Mouse (Mus musculus): ENCODE measurements around the gene Hs3st6. TPM values are rescaled to one million over a fixed set of nuclear protein-coding genes. Genes with fewer than 3 reads are reported as not detected.

The Hs3st6 gene
- polyA plus RNA-seq, 1 experiment from 2014 or later, result 4.3 TPM

GRCm38 (mm10) chr17:24765016-24765905 is 12.5 kb downstream of the Hs3st6 start:
- H3K36me3 ChIP-seq (replicated peaks; ENCODE audit: control insufficient read depth, insufficient read depth, low read depth, low read length), result no peaks in the 10 kb centered on the region
- no peak overlapping the region; the same call in 1 of the 2 replicates for H3K4me2 ChIP-seq (ENCODE audit: low read depth, low read length)
- peak overlapping the region; percentile 39 for H3K9ac ChIP-seq (replicated peaks; ENCODE audit: low read length)
- no peak overlapping the region for H3K4me3 ChIP-seq (ENCODE audit: low read depth, low read length)
- ATAC-seq (replicated peaks; ENCODE audit: insufficient number of reproducible peaks, low FRiP score, low TSS enrichment, low read depth) (peak; percentile 56; the same call in 1 of the 2 replicates), DNase-seq (ENCODE audit: low spot score) (peak; percentile 55)
- 37% methylated on average over 22 of the region's 22 CpGs for WGBS
- H3K27me3 ChIP-seq (ENCODE audit: control insufficient read depth, insufficient read depth, low read length), result no peaks in the 10 kb centered on the region
- peaks cover 3% of the 10 kb centered on the region for H3K4me1 ChIP-seq (ENCODE audit: control insufficient read depth, insufficient read depth, low read length)
- no peaks in the 10 kb centered on the region for H3K9me3 ChIP-seq (replicated peaks; ENCODE audit: control insufficient read depth, low read length)
- peak overlapping the region; percentile 47 for H3K27ac ChIP-seq (replicated peaks; ENCODE audit: low read depth, low read length)

- ATAC-seq (replicated peaks; ENCODE audit: insufficient number of reproducible peaks, low FRiP score, low TSS enrichment, low read depth), result no peak
- peaks cover 1% of the 10 kb centered on the region for H3K4me1 ChIP-seq (ENCODE audit: control insufficient read depth, insufficient read depth, low read length)
These were observed 13.6 kb downstream of the Hs3st6 start for GRCm38 (mm10) chr17:24766266-24766875.

GRCm38 (mm10) chr17:24769146-24769545 is 16.4 kb downstream of the Hs3st6 start:
- Histone ChIP-seq H3K27ac (replicated peaks; ENCODE audit: low read depth, low read length) (no peak overlapping the region), H3K4me2 (ENCODE audit: low read depth, low read length) (no peak overlapping the region), H3K9me3 (replicated peaks; ENCODE audit: control insufficient read depth, low read length) (no peaks in the 10 kb centered on the region; the same call in 1 of the 2 replicates), H3K4me3 (ENCODE audit: low read depth, low read length) (no peak overlapping the region), H3K36me3 (replicated peaks; ENCODE audit: control insufficient read depth, insufficient read depth, low read depth, low read length) (no peaks in the 10 kb centered on the region), H3K4me1 (ENCODE audit: control insufficient read depth, insufficient read depth, low read length) (no peaks in the 10 kb centered on the region; the same call in none of the 2 replicates), H3K27me3 (ENCODE audit: control insufficient read depth, insufficient read depth, low read length) (no peaks in the 10 kb centered on the region), H3K9ac (replicated peaks; ENCODE audit: low read length) (no peak overlapping the region)
- ATAC-seq (replicated peaks; ENCODE audit: insufficient number of reproducible peaks, low FRiP score, low TSS enrichment, low read depth), result no peak
- no peak for DNase-seq (ENCODE audit: low spot score)
- WGBS, result 25% methylated on average over 3 of the region's 3 CpGs

More at GRCm38 (mm10) chr17:24766266-24766875, 13.6 kb downstream of the Hs3st6 start:
- Histone ChIP-seq H3K27ac (replicated peaks; ENCODE audit: low read depth, low read length) (no peak overlapping the region), H3K27me3 (ENCODE audit: control insufficient read depth, insufficient read depth, low read length) (no peaks in the 10 kb centered on the region), H3K9ac (replicated peaks; ENCODE audit: low read length) (no peak overlapping the region), H3K36me3 (replicated peaks; ENCODE audit: control insufficient read depth, insufficient read depth, low read depth, low read length) (no peaks in the 10 kb centered on the region), H3K4me3 (ENCODE audit: low read depth, low read length) (no peak overlapping the region), H3K9me3 (replicated peaks; ENCODE audit: control insufficient read depth, low read length) (no peaks in the 10 kb centered on the region), H3K4me2 (ENCODE audit: low read depth, low read length) (no peak overlapping the region)
- DNase-seq (ENCODE audit: low spot score), result no peak
- 22% methylated on average over 12 of the region's 12 CpGs for WGBS

GRCm38 (mm10) chr17:24773241-24773640 is 20.5 kb downstream of the Hs3st6 start:
- ATAC-seq (replicated peaks; ENCODE audit: insufficient number of reproducible peaks, low FRiP score, low TSS enrichment, low read depth) (no peak), DNase-seq (ENCODE audit: low spot score) (peak; percentile 15)
- no peak overlapping the region for H3K9ac ChIP-seq (replicated peaks; ENCODE audit: low read length)
- 83% methylated on average over 5 of the region's 5 CpGs for WGBS
- no peaks in the 10 kb centered on the region for H3K36me3 ChIP-seq (replicated peaks; ENCODE audit: control insufficient read depth, insufficient read depth, low read depth, low read length)
- no peak overlapping the region for H3K27ac ChIP-seq (replicated peaks; ENCODE audit: low read depth, low read length)
- H3K4me2 ChIP-seq (ENCODE audit: low read depth, low read length), result no peak overlapping the region
- no peak overlapping the region for H3K4me3 ChIP-seq (ENCODE audit: low read depth, low read length)
- H3K4me1 ChIP-seq (ENCODE audit: control insufficient read depth, insufficient read depth, low read length), result no peaks in the 10 kb centered on the region
- H3K27me3 ChIP-seq (ENCODE audit: control insufficient read depth, insufficient read depth, low read length), result no peaks in the 10 kb centered on the region
- H3K9me3 ChIP-seq (replicated peaks; ENCODE audit: control insufficient read depth, low read length), result no peaks in the 10 kb centered on the region; the same call in 1 of the 2 replicates

GRCm38 (mm10) chr17:24775173-24775572 is 22.4 kb downstream of the Hs3st6 start:
- WGBS, result 84% methylated on average over 8 of the region's 8 CpGs
- Histone ChIP-seq H3K4me2 (ENCODE audit: low read depth, low read length) (no peak overlapping the region), H3K36me3 (replicated peaks; ENCODE audit: control insufficient read depth, insufficient read depth, low read depth, low read length) (no peaks in the 10 kb centered on the region), H3K27ac (replicated peaks; ENCODE audit: low read depth, low read length) (no peak overlapping the region), H3K27me3 (ENCODE audit: control insufficient read depth, insufficient read depth, low read length) (no peaks in the 10 kb centered on the region), H3K4me3 (ENCODE audit: low read depth, low read length) (no peak overlapping the region), H3K9me3 (replicated peaks; ENCODE audit: control insufficient read depth, low read length) (no peaks in the 10 kb centered on the region; the same call in 1 of the 2 replicates), H3K9ac (replicated peaks; ENCODE audit: low read length) (no peak overlapping the region), H3K4me1 (ENCODE audit: control insufficient read depth, insufficient read depth, low read length) (no peaks in the 10 kb centered on the region)
- ATAC-seq (replicated peaks; ENCODE audit: insufficient number of reproducible peaks, low FRiP score, low TSS enrichment, low read depth), result no peak
- DNase-seq (ENCODE audit: low spot score), result no peak

- DNase-seq (ENCODE audit: low spot score), result no peak
- 75% methylated on average over 2 of the region's 2 CpGs for WGBS
- ATAC-seq (replicated peaks; ENCODE audit: insufficient number of reproducible peaks, low FRiP score, low TSS enrichment, low read depth), result no peak
- Histone ChIP-seq H3K4me2 (ENCODE audit: low read depth, low read length) (no peak overlapping the region), H3K4me1 (ENCODE audit: control insufficient read depth, insufficient read depth, low read length) (no peaks in the 10 kb centered on the region), H3K27ac (replicated peaks; ENCODE audit: low read depth, low read length) (no peak overlapping the region), H3K27me3 (ENCODE audit: control insufficient read depth, insufficient read depth, low read length) (no peaks in the 10 kb centered on the region), H3K9me3 (replicated peaks; ENCODE audit: control insufficient read depth, low read length) (no peaks in the 10 kb centered on the region; the same call in 1 of the 2 replicates), H3K9ac (replicated peaks; ENCODE audit: low read length) (no peak overlapping the region), H3K4me3 (ENCODE audit: low read depth, low read length) (no peak overlapping the region), H3K36me3 (replicated peaks; ENCODE audit: control insufficient read depth, insufficient read depth, low read depth, low read length) (no peaks in the 10 kb centered on the region)
These were observed 24.3 kb downstream of the Hs3st6 start for GRCm38 (mm10) chr17:24777073-24777472.

- H3K27me3 ChIP-seq (ENCODE audit: control insufficient read depth, insufficient read depth, low read length), result no peaks in the 10 kb centered on the region
- no peak for ATAC-seq (replicated peaks; ENCODE audit: insufficient number of reproducible peaks, low FRiP score, low TSS enrichment, low read depth)
- H3K9me3 ChIP-seq (replicated peaks; ENCODE audit: control insufficient read depth, low read length), result no peaks in the 10 kb centered on the region
- H3K27ac ChIP-seq (replicated peaks; ENCODE audit: low read depth, low read length), result no peak overlapping the region
- H3K36me3 ChIP-seq (replicated peaks; ENCODE audit: control insufficient read depth, insufficient read depth, low read depth, low read length), result no peaks in the 10 kb centered on the region
- DNase-seq (ENCODE audit: low spot score), result no peak
- WGBS, result 88% methylated on average over 2 of the region's 2 CpGs
- H3K9ac ChIP-seq (replicated peaks; ENCODE audit: low read length), result no peak overlapping the region
- H3K4me1 ChIP-seq (ENCODE audit: control insufficient read depth, insufficient read depth, low read length), result no peaks in the 10 kb centered on the region
- H3K4me3 ChIP-seq (ENCODE audit: low read depth, low read length), result no peak overlapping the region
- H3K4me2 ChIP-seq (ENCODE audit: low read depth, low read length), result no peak overlapping the region
These were observed 28.0 kb downstream of the Hs3st6 start for GRCm38 (mm10) chr17:24780821-24781220.

GRCm38 (mm10) chr17:24792190-24792589 is 39.4 kb downstream of the Hs3st6 start:
- Histone ChIP-seq H3K9ac (replicated peaks; ENCODE audit: low read length) (no peak overlapping the region), H3K4me1 (ENCODE audit: control insufficient read depth, insufficient read depth, low read length) (no peaks in the 10 kb centered on the region), H3K27ac (replicated peaks; ENCODE audit: low read depth, low read length) (no peak overlapping the region), H3K4me3 (ENCODE audit: low read depth, low read length) (no peak overlapping the region), H3K27me3 (ENCODE audit: control insufficient read depth, insufficient read depth, low read length) (no peaks in the 10 kb centered on the region), H3K9me3 (replicated peaks; ENCODE audit: control insufficient read depth, low read length) (no peaks in the 10 kb centered on the region), H3K4me2 (ENCODE audit: low read depth, low read length) (no peak overlapping the region), H3K36me3 (replicated peaks; ENCODE audit: control insufficient read depth, insufficient read depth, low read depth, low read length) (no peaks in the 10 kb centered on the region)
- ATAC-seq (replicated peaks; ENCODE audit: insufficient number of reproducible peaks, low FRiP score, low TSS enrichment, low read depth), result no peak
- 70% methylated on average over 8 of the region's 8 CpGs for whole genome bisulfite sequencing
- no peak for DNase-seq (ENCODE audit: low spot score)
